Mouse (Mus musculus) stomach, postnatal 0 days (tissue): Measurements from ENCODE around the gene Tenm4.
"Not testable (repeated sequence)": the region's sequence is repeated elsewhere in the genome, so short reads cannot be mapped to it uniquely, and the experiment has no call there.

Experiments used
- CTCF ChIP-seq: IDR thresholded peaks from 2 replicates; pipeline ENCODE4 v1.5.1; 2016; ENCODE audit warnings: antibody characterized with exemption, low read depth, mild to moderate bottlenecking, moderate library complexity
- EP300 ChIP-seq: optimal IDR thresholded peaks from 2 replicates; pipeline ENCODE3; 2016; ENCODE audit warnings: antibody characterized with exemption

GRCm38 (mm10) chr7:96946501-96946900 is 775.5 kb downstream of the Tenm4 start:
- TF ChIP-seq CTCF, EP300: not testable (repeated sequence)
